Comparison of ENCODE assay signal across 15 mouse cellular contexts in the genomic region with DNA sequence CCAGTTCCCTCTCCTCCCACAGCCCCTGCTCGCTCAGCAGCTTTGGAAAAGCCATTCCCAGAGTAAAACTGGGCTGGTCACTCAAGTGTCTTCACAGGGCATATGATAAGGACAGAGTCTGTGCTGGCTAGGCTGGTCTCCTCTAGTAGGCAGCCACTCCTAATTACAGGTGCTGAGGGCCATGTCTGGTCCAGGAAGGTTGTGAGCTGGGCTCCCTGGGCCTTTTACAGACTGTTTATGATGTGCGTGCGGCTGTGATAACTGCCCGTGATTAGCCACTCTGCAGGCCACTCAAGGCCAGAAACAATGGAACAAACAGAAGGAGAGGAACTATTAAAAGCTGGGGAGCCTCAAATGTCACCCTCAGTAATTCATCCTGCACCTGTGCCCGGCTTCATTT.
"Had no signal": no experiment of that assay in that cellular context is flagged by ENCODE, and none has a peak within 500 bp of the region (broad histone marks: within the 10 kb centered on the region; RNA-seq: fewer than 3 reads in every experiment).

No protein-coding gene starts in this region.

- H3K36me3 ChIP-seq: neural tube, embryonic 15.5 days; stomach, embryonic 15.5 days had no signal

- H3K27me3 ChIP-seq: neural tube, embryonic 15.5 days; stomach, embryonic 15.5 days had no signal

- DNase-seq: retina, postnatal 1 day; right cerebral cortex, adult 18-20 months; right cerebral cortex, postnatal 14 days; right cerebral cortex, postnatal 25 days; right cerebral cortex, postnatal 4 days; spleen, adult 18-20 months; thymus, adult 18-20 months; thymus, adult 2 months; thymus, postnatal 14 days; thymus, postnatal 25 days; thymus, postnatal 36 days; thymus, postnatal 4 days had no signal

- H3K27ac ChIP-seq: neural tube, embryonic 15.5 days; stomach, embryonic 15.5 days; stomach, postnatal 0 days had no signal

- H3K4me2 ChIP-seq: neural tube, embryonic 15.5 days; stomach, embryonic 15.5 days had no signal

- H3K9me3 ChIP-seq: neural tube, embryonic 15.5 days; stomach, embryonic 15.5 days had no signal

- H3K4me3 ChIP-seq: neural tube, embryonic 15.5 days; stomach, embryonic 15.5 days had no signal

- H3K9ac ChIP-seq: neural tube, embryonic 15.5 days; stomach, embryonic 15.5 days had no signal
